Mouse (Mus musculus) macrophage (primary cell): ENCODE data around the gene Kif26b. TPM values are rescaled to one million over a fixed set of nuclear protein-coding genes. Genes with fewer than 3 reads are reported as not detected.

Source experiments
- H3K27ac ChIP-seq: fragments of 350-480 bp; formaldehyde crosslinking; 2 replicates; pipeline ENCODE4 v1.9.0; 2021
- H3K36me3 ChIP-seq: fragments of 350-480 bp; formaldehyde crosslinking; 2 replicates; pipeline ENCODE4 v1.9.0; 2021; ENCODE audit errors: inconsistent target
- H3K4me3 ChIP-seq: fragments of 350-480 bp; formaldehyde crosslinking; 2 replicates; pipeline ENCODE4 v1.9.0; 2021; ENCODE audit errors: inconsistent target
- H3K79me2 ChIP-seq: fragments of 350-480 bp; formaldehyde crosslinking; 2 replicates; pipeline ENCODE4 v1.9.0; 2021; ENCODE audit errors: inconsistent target
- WGBS: methylation state at CpG from one replicate; pipeline ENCODE4 v1.1.7; 2026; ENCODE audit warnings: inconsistent platforms; ENCODE audit not compliant: missing documents; 5-methylcytosine and 5-hydroxymethylcytosine counted together
- polyA plus RNA-seq: library from polyadenylated mRNA; stranded (reverse); fragments of 250-400 nt; gene quantifications from 3 replicates; pipeline ENCODE4 v1.2.4, GENCODE M21; 2018; ENCODE audit warnings: inconsistent platforms

The Kif26b gene
- polyA plus RNA-seq, 1 experiment from 2014 or later: not detected

- Histone ChIP-seq H3K79me2 (no peaks in the 10 kb centered on the region), H3K27ac (no peak overlapping the region), H3K4me3 (no peak overlapping the region), H3K36me3 (no peaks in the 10 kb centered on the region)
- WGBS: 96% methylated on average over 4 of the region's 4 CpGs
Measured at GRCm38 (mm10) chr1:178958641-178959040, 429.7 kb downstream of the Kif26b start.

DNA sequence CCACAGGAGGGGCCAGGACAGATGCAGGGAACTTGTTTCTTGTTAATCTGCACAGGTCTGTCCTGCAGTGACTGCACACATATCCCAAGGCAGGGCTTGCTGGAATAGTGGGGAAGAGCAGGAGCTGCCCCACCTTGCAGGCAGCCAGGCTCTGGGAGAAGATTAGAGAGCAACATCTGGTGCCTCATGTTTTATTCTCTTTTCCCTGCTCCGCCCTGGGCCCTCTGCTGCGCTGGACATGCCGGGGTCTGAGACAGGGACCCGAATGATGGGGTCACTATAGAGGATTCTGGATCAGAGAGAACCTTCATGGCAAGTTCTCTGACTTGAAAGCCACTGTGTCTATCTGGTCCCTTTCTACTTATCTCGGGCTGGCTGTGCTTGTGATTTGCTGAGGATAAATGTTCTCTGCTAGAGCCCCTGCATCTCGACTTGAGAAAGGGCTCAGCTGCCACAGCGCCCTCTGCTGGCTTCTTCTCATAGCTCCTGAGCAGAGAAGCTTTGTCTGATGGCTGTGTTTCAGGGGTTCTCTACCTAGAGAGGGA is 431.2 kb downstream of the Kif26b start:
- no peak overlapping the region for H3K27ac ChIP-seq
- no peaks in the 10 kb centered on the region for H3K36me3 ChIP-seq
- 54% methylated on average over 7 of the region's 7 CpGs for WGBS
- H3K4me3 ChIP-seq: no peak overlapping the region
- H3K79me2 ChIP-seq: no peaks in the 10 kb centered on the region

- Histone ChIP-seq H3K36me3 (no peaks in the 10 kb centered on the region), H3K79me2 (no peaks in the 10 kb centered on the region), H3K4me3 (no peak overlapping the region), H3K27ac (no peak overlapping the region)
- 85% methylated on average over 9 of the region's 9 CpGs for WGBS
Measured at GRCm38 (mm10) chr1:178961661-178962060, 432.7 kb downstream of the Kif26b start.

DNA sequence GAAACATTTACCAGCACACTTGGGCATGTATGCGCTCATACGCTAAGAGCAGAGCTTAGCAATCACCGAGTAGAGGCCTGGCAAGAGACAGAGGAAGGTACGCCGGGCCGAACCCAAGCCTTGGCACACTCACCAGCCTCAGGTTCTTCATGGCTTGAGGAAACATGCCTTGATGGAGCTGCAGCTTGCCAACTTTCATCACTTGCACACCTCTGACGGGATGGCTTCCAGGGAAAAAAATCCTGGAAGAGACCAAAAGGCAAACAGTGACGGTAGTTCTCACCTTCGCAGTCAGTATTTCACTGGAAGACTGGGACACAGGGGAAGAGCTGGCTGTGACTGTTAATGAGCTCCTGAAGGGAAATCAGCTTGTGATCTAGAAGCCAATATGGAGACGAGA is 443.1 kb downstream of the Kif26b start:
- Histone ChIP-seq H3K27ac (no peak overlapping the region), H3K36me3 (no peaks in the 10 kb centered on the region), H3K79me2 (no peaks in the 10 kb centered on the region), H3K4me3 (no peak overlapping the region)
- 93% methylated on average over 10 of the region's 10 CpGs for WGBS

GRCm38 (mm10) chr1:178978617-178979245 is 449.8 kb downstream of the Kif26b start:
- H3K36me3 ChIP-seq: no peaks in the 10 kb centered on the region
- no peak overlapping the region for H3K4me3 ChIP-seq
- 95% methylated on average over 7 of the region's 8 CpGs for WGBS
- H3K27ac ChIP-seq: no peak overlapping the region
- no peaks in the 10 kb centered on the region for H3K79me2 ChIP-seq

DNA sequence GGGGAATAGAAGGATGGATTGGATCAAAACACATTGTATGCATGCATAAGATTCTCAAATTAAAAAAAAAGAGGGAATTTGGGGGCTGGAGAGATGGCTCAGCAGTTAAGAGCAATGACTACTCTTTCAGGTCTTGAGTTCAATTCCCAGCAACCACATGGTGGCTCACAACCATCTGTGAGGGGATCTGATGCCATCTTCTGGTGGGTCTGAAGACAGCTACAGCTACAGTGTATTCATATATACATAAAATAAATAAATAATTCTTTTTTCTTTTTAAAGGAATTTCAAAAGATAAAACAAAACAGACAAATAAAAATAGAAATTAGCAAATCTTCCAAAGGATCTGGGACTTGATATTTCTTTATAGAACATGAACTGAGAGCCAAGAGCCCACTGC is 451.3 kb downstream of the Kif26b start:
- Histone ChIP-seq H3K4me3 (no peak overlapping the region), H3K27ac (no peak overlapping the region), H3K79me2 (no peaks in the 10 kb centered on the region), H3K36me3 (no peaks in the 10 kb centered on the region)

DNA sequence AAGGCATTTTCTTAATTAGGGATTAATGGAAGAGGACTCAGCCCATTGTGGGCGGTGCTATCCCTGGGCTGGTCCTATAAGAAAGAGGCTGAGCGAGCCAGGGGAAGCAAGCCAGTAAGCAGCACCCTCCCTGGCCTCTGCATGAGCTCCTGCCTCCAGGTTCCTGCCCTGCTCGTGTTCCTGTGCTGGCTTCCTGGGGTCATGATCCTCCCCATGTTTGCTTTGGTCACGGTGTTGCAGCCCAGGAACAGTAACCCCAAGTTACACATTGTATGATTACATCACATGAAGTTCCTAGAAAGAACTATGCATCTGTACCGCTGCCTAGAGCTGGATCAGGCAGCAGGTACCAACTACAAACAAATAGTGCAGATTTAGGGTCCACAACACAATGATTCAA is 452.7 kb downstream of the Kif26b start:
- Histone ChIP-seq H3K79me2 (no peaks in the 10 kb centered on the region), H3K4me3 (no peak overlapping the region), H3K36me3 (no peaks in the 10 kb centered on the region), H3K27ac (no peak overlapping the region)
- 82% methylated on average over 5 of the region's 5 CpGs for WGBS

GRCm38 (mm10) chr1:178988176-178988575 is 459.3 kb downstream of the Kif26b start:
- Histone ChIP-seq H3K79me2 (no peaks in the 10 kb centered on the region), H3K36me3 (no peaks in the 10 kb centered on the region), H3K27ac (no peak overlapping the region), H3K4me3 (no peak overlapping the region)
- 47% methylated on average over 1 of the region's 1 CpGs for WGBS

Other genes with a start within 250 kb of the Kif26b start
- gene Cox20, start 210.0 kb upstream of the Kif26b start, polyA plus RNA-seq: 51.8 to 122 TPM (median 57.3 TPM) in 3 replicates
- 232 to 437 TPM (median 252 TPM) in 3 replicates for gene Hnrnpu, start 191.3 kb upstream of the Kif26b start, polyA plus RNA-seq
- 1.7 to 3.6 TPM (median 2.0 TPM) in 3 replicates for gene Efcab2, start 123.0 kb upstream of the Kif26b start, polyA plus RNA-seq